Mouse (Mus musculus) thymus, adult 2 months (tissue): ENCODE measurements around the gene Tpm4.

Source experiments
- CTCF ChIP-seq: fragments of 200-500 bp; IDR thresholded peaks from 2 replicates; pipeline ENCODE4 v1.5.1; 2012; ENCODE audit warnings: mild to moderate bottlenecking, control low read depth, low read length, moderate library complexity, borderline replicate concordance; ENCODE audit not compliant: control insufficient read depth, poor library complexity, insufficient read depth; ENCODE audit errors: extremely low read depth
- POLR2A ChIP-seq: fragments of 200-500 bp; IDR thresholded peaks from 2 replicates; pipeline ENCODE4 v1.6.1; 2012; ENCODE audit warnings: mild to moderate bottlenecking, low read length, control low read depth, moderate library complexity; ENCODE audit not compliant: control insufficient read depth, poor library complexity, insufficient read depth; ENCODE audit errors: extremely low read depth

DNA sequence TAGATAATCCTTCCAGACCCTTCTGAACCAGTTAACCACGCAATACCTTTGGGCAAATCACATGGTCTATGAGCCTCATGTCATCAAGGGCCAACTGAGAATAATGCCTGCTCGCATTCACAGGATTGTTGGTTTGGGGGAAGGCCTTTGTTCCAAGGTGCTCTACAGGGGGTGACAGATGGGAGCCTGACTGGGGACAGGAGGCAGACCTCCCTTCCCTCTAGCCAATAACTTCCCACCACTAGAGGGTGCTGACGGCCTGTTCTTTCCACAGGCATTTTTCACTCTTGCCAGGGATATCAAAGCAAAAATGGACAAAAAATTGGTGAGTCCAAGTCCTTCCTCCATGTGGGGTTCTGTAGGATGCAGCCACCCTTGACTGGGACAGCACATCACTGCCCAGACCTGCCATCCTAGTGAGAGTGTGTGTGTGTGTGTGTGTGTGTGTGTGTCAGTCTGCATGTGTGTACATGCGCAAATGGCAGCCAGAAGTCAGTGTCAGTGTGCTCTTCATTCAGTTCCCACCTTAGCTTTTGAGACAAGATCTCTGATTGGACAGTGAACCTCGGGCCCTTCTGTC lies 42.7 kb downstream of the Tpm4 start:
- peak; percentile 55; the same call in 1 of the 2 replicates for TF ChIP-seq CTCF
- no peak for TF ChIP-seq POLR2A
